Mouse (Mus musculus): ENCODE measurements at regions not wholly inside any gene's neighbourhood (a gene's known extent, or its start where the extent isn't known, plus 50 kb on each side); places are given as distances from the start of the nearest gene placed in this dataset.

DNA sequence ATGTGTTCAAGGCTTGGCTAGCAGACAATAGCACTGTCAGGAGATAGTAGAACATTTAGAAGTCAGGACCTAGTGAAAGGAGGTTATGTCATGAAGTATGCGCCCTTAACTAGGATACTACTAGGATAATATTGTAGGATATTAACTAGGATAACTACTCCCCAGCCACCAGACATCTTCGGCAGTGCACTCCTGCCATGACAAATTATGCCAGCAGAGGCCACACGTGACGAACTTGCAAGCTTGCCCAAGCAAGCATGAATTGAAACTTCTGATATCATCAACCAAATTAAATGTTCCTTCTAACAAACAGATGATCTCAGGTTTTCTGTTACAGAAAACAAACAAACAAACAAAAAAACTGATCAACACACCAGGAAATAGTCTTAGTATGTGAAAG is 72.2 kb upstream of the Tnfsf11 start:
- no peak overlapping the region for H3K27ac ChIP-seq (ENCODE audit: low read length)
- H3K27me3 ChIP-seq (ENCODE audit: insufficient read depth, low read length) = no peaks in the 10 kb centered on the region
- H3K9me3 ChIP-seq (ENCODE audit: low read length) = no peaks in the 10 kb centered on the region
- WGBS = 72% methylated on average over 4 of the region's 4 CpGs
- no peaks in the 10 kb centered on the region for H3K4me1 ChIP-seq (ENCODE audit: insufficient read depth, low read length)
- no peak overlapping the region for H3K9ac ChIP-seq (replicated peaks; ENCODE audit: low read length)
- H3K4me2 ChIP-seq (replicated peaks; ENCODE audit: low read depth, low read length) = no peak overlapping the region
- no peaks in the 10 kb centered on the region for H3K36me3 ChIP-seq (ENCODE audit: insufficient read depth, low read length)
- H3K4me3 ChIP-seq (ENCODE audit: low read length) = no peak overlapping the region
- ATAC-seq (ENCODE audit: low FRiP score, low TSS enrichment) = no peak

DNA sequence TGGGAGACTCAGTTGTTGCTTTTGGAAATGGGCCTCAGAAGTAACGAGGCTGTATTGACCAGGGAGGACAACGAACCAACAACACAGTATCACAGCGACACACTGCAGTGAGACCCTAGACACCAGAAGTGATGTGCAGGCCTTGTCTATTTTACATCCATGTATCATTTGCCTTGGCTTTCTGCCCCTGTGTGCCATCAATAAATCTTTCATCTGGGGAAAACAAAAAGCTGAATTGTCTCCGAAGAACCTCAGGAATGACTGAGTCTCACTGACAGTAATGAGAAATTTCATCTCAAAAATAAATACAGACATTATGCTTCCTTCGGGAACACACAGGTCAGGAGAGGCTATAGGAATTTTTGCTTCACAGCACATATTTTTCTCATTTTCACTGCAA is 68.7 kb upstream of the Tnfsf11 start:
- H3K4me3 ChIP-seq (ENCODE audit: low read length) = no peak overlapping the region
- H3K4me1 ChIP-seq (ENCODE audit: insufficient read depth, low read length) = no peaks in the 10 kb centered on the region
- no peak overlapping the region for H3K9ac ChIP-seq (replicated peaks; ENCODE audit: low read length)
- H3K36me3 ChIP-seq (ENCODE audit: insufficient read depth, low read length) = no peaks in the 10 kb centered on the region
- WGBS = 67% methylated on average over 5 of the region's 5 CpGs
- H3K9me3 ChIP-seq (ENCODE audit: low read length) = no peaks in the 10 kb centered on the region
- H3K27ac ChIP-seq (ENCODE audit: low read length) = no peak overlapping the region
- H3K27me3 ChIP-seq (ENCODE audit: insufficient read depth, low read length) = no peaks in the 10 kb centered on the region
- ATAC-seq (ENCODE audit: low FRiP score, low TSS enrichment) = no peak
- H3K4me2 ChIP-seq (replicated peaks; ENCODE audit: low read depth, low read length) = no peak overlapping the region

DNA sequence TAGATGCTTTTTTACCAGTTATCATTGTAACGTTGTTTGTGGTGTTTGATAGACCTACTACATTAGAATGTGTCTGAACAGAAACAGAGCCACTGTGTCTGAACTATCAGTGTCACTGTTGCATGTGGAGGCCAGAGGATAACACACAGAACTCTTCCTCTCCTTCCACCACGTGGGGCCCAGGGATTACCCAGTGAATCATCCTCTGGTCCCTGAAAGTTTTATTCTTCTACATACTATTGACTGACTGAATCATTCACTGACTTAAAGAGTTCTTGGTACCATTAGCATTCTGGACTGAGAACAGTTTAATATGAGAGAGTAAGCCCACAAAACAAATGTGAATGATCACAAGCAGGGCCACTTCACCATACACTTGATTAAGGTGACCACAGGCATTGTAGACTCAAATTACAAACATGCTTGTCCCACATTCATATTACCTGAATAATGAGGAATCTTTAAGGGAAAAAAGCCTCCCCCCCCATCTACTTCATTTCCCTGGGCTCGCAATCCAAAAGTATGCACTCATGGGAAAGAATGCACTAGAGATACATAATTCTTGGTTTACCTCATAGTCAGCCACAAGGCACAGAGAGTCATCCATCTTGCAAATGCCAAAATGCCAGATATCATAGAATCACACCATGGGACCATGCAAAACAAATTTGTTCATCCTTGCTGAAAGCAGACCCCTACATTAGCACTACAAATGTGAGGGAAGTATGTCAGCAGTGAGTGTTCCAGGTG is 68.1 kb upstream of the Tnfsf11 start:
- Histone ChIP-seq H3K4me2 (replicated peaks; ENCODE audit: low read depth, low read length) (no peak overlapping the region), H3K9me3 (ENCODE audit: low read length) (no peaks in the 10 kb centered on the region), H3K9ac (replicated peaks; ENCODE audit: low read length) (no peak overlapping the region), H3K4me1 (ENCODE audit: insufficient read depth, low read length) (no peaks in the 10 kb centered on the region), H3K36me3 (ENCODE audit: insufficient read depth, low read length) (no peaks in the 10 kb centered on the region), H3K27ac (ENCODE audit: low read length) (no peak overlapping the region), H3K27me3 (ENCODE audit: insufficient read depth, low read length) (no peaks in the 10 kb centered on the region), H3K4me3 (ENCODE audit: low read length) (no peak overlapping the region)
- 86% methylated on average over 3 of the region's 3 CpGs for WGBS
- ATAC-seq (ENCODE audit: low FRiP score, low TSS enrichment) = no peak

GRCm38 (mm10) chr14:78372102-78372501 is 64.3 kb upstream of the Tnfsf11 start:
- Histone ChIP-seq H3K9me3 (ENCODE audit: low read length) (no peaks in the 10 kb centered on the region), H3K27me3 (ENCODE audit: insufficient read depth, low read length) (no peaks in the 10 kb centered on the region), H3K9ac (replicated peaks; ENCODE audit: low read length) (no peak overlapping the region), H3K4me1 (ENCODE audit: insufficient read depth, low read length) (no peaks in the 10 kb centered on the region), H3K4me3 (ENCODE audit: low read length) (no peak overlapping the region), H3K27ac (ENCODE audit: low read length) (no peak overlapping the region), H3K36me3 (ENCODE audit: insufficient read depth, low read length) (no peaks in the 10 kb centered on the region), H3K4me2 (replicated peaks; ENCODE audit: low read depth, low read length) (no peak overlapping the region)
- WGBS = 90% methylated on average over 1 of the region's 1 CpGs
- ATAC-seq (ENCODE audit: low FRiP score, low TSS enrichment) = no peak

GRCm38 (mm10) chr14:78368881-78369280 is 61.0 kb upstream of the Tnfsf11 start:
- no peak for ATAC-seq (ENCODE audit: low FRiP score, low TSS enrichment)
- Histone ChIP-seq H3K27ac (ENCODE audit: low read length) (no peak overlapping the region), H3K36me3 (ENCODE audit: insufficient read depth, low read length) (no peaks in the 10 kb centered on the region), H3K4me1 (ENCODE audit: insufficient read depth, low read length) (no peaks in the 10 kb centered on the region), H3K9me3 (ENCODE audit: low read length) (no peaks in the 10 kb centered on the region), H3K4me3 (ENCODE audit: low read length) (no peak overlapping the region), H3K4me2 (replicated peaks; ENCODE audit: low read depth, low read length) (no peak overlapping the region), H3K9ac (replicated peaks; ENCODE audit: low read length) (no peak overlapping the region), H3K27me3 (ENCODE audit: insufficient read depth, low read length) (no peaks in the 10 kb centered on the region)
- WGBS = 96% methylated on average over 4 of the region's 4 CpGs

- no peak for ATAC-seq (ENCODE audit: low FRiP score, low TSS enrichment)
- H3K4me3 ChIP-seq (ENCODE audit: low read length) = no peak overlapping the region
- no peak overlapping the region for H3K27ac ChIP-seq (ENCODE audit: low read length)
- no peaks in the 10 kb centered on the region for H3K4me1 ChIP-seq (ENCODE audit: insufficient read depth, low read length)
- H3K9ac ChIP-seq (replicated peaks; ENCODE audit: low read length) = no peak overlapping the region
- H3K27me3 ChIP-seq (ENCODE audit: insufficient read depth, low read length) = no peaks in the 10 kb centered on the region
- H3K36me3 ChIP-seq (ENCODE audit: insufficient read depth, low read length) = no peaks in the 10 kb centered on the region
- no peaks in the 10 kb centered on the region for H3K9me3 ChIP-seq (ENCODE audit: low read length)
- no peak overlapping the region for H3K4me2 ChIP-seq (replicated peaks; ENCODE audit: low read depth, low read length)
Measured at GRCm38 (mm10) chr14:78364822-78365221, 57.0 kb upstream of the Tnfsf11 start.

- no peaks in the 10 kb centered on the region for H3K27me3 ChIP-seq (ENCODE audit: insufficient read depth, low read length)
- H3K27ac ChIP-seq (ENCODE audit: low read length) = no peak overlapping the region
- WGBS = 40% methylated on average over 5 of the region's 5 CpGs
- no peak for ATAC-seq (ENCODE audit: low FRiP score, low TSS enrichment)
- H3K9ac ChIP-seq (replicated peaks; ENCODE audit: low read length) = no peak overlapping the region
- H3K4me1 ChIP-seq (ENCODE audit: insufficient read depth, low read length) = no peaks in the 10 kb centered on the region
- no peak overlapping the region for H3K4me2 ChIP-seq (replicated peaks; ENCODE audit: low read depth, low read length)
- no peaks in the 10 kb centered on the region for H3K36me3 ChIP-seq (ENCODE audit: insufficient read depth, low read length)
- no peak overlapping the region for H3K4me3 ChIP-seq (ENCODE audit: low read length)
- no peaks in the 10 kb centered on the region for H3K9me3 ChIP-seq (ENCODE audit: low read length)
Measured at GRCm38 (mm10) chr14:78363123-78363522, 55.3 kb upstream of the Tnfsf11 start.

All from kidney, embryonic 16.5 days (tissue).